Mouse (Mus musculus): ENCODE results near the gene Rpl4. TPM values are rescaled to one million over a fixed set of nuclear protein-coding genes. Genes with fewer than 3 reads are reported as not detected.

Rpl4 gene
- total RNA-seq, 2 experiments from 2014 or later, result 658 to 671 TPM

Small RNA genes within 50 kb of the gene (microRNA-seq; reads per million reads assigned to microRNA genes)
- gene Gm24106, result 0 reads per million in 2 experiments

Other genes starting within 250 kb of the Rpl4 start
- gene Smad6, start 151.3 kb upstream of the Rpl4 start, total RNA-seq (2021), result 1 to 10 TPM; 1.3 to 2.5 TPM
- not detected for gene Lctl, start 56.2 kb upstream of the Rpl4 start, total RNA-seq (2021)
- gene Zwilch, start 271 bp upstream of the Rpl4 start, total RNA-seq (2021), result 1 to 10 TPM; 2.2 to 3.1 TPM
- 10 to 100 TPM; 15.6 to 19.6 TPM for gene Snapc5, start 5.9 kb downstream of the Rpl4 start, total RNA-seq (2021)
- gene Uchl4, start 61.8 kb downstream of the Rpl4 start, total RNA-seq (2021), result 1 to 10 TPM; 2.4 to 2.9 TPM
- 100 to 1,000 TPM; 354 to 355 TPM for gene Map2k1, start 80.3 kb downstream of the Rpl4 start, total RNA-seq (2021)
- 10 to 100 TPM; 11.8 to 15.2 TPM for gene Tipin, start 108.2 kb downstream of the Rpl4 start, total RNA-seq (2021)
- 10 to 100 TPM; 26.3 to 30.0 TPM for gene Dis3l, start 167.9 kb downstream of the Rpl4 start, total RNA-seq (2021)
- 10 to 100 TPM; 12.7 to 14.3 TPM for gene Megf11, start 212.3 kb downstream of the Rpl4 start, total RNA-seq (2021)

All from layer of hippocampus, adult 18-20 months (tissue).